Mouse (Mus musculus): Measurements from ENCODE around the gene Pakap.

DNA sequence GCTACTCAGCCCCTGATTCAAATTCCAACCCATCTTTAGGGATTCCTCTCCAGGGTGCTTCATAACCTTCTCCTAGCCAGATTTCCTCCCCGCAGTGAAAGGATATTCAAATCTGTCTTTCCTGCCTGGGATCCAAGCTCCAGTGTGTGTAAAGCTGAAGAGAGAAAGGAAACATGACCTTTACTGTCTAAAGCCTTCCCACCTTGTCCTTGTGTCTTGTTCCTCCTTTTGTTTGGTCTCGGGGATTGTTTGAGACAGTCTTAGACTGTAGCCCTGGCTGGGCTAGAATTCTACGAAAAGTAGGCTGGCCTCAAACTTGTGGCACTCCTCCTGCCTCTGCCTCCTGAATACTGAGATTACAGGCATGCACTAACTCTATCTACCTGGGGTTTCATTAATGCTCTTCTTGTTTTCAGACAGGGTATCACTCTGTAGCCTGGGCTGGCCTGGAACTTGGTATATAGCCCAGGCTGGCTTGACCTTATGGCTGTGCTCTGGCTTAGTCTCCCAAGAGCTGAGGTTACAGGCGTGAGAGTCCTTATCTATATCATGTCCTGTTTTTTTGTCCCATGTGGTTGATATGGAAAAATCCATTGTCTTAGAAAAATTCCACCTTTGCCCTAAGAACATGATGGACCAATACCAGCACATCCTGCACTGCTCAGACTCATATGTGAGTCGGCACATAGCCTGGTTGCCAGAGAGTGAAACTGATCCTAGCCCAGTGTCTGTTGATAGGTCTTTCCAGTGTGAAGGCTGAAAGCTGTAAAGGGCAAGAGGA lies 126.6 kb downstream of the Pakap start:
- TF ChIP-seq CEBPB (IDR thresholded peaks at IDR 0.05; ENCODE audit: low read depth), result no peak
- TF ChIP-seq CTCF (IDR thresholded peaks at IDR 0.05; ENCODE audit: control insufficient read depth, insufficient read depth, insufficient read length), result no peak
- no peak for TF ChIP-seq MAX (IDR thresholded peaks at IDR 0.05)
